In genomic region chr8:71406099-71407015, GRCm38 (mm10) we compare ENCODE assay signal across 8 mouse cellular contexts. TPM values are rescaled to one million over a fixed set of nuclear protein-coding genes. Genes with fewer than 3 reads are reported as not detected.
DNase-seq lines count a peak whose midpoint lies in the region; ATAC-seq lines count a peak whose summit lies in the region.

No protein-coding gene starts in this region.

- peaks cover 26% of the 10 kb centered on the region for H3K36me3 ChIP-seq in lung, embryonic 15.5 days
- no peaks in the 10 kb centered on the region for H3K36me3 ChIP-seq in neural tube, embryonic 14.5 days (ENCODE audit: control insufficient read depth, insufficient read depth, low read length)

- H3K9me3 ChIP-seq in lung, embryonic 15.5 days, result no peaks in the 10 kb centered on the region
- no peaks in the 10 kb centered on the region for H3K9me3 ChIP-seq in neural tube, embryonic 14.5 days (ENCODE audit: control insufficient read depth, low read length)

- WGBS in lung, embryonic 15.5 days, result under 1% methylated on average over 55 of the region's 55 CpGs
- under 1% methylated on average over 55 of the region's 55 CpGs for WGBS in neural tube, embryonic 14.5 days

- H3K4me2 ChIP-seq in lung, embryonic 15.5 days, result peak overlapping the region; percentile 97
- H3K4me2 ChIP-seq in neural tube, embryonic 14.5 days (ENCODE audit: low read depth, low read length), result peak overlapping the region; percentile 79

- H3K27ac ChIP-seq in lung, embryonic 15.5 days, result peak overlapping the region; percentile 76
- H3K27ac ChIP-seq in neural tube, embryonic 14.5 days (ENCODE audit: low read depth, low read length), result no peak overlapping the region

- H3K9ac ChIP-seq in lung, embryonic 15.5 days, result peak overlapping the region; percentile 80
- H3K9ac ChIP-seq in neural tube, embryonic 14.5 days (replicated peaks; ENCODE audit: low read depth, low read length), result no peak overlapping the region

- peak; percentile 79 for ATAC-seq in granulocyte monocyte progenitor cell, adult 5-6 weeks (replicated peaks; ENCODE audit: poor library complexity, severe bottlenecking)
- peak; percentile 87 for ATAC-seq in lung, embryonic 15.5 days (ENCODE audit: borderline replicate concordance, extremely low read depth, low FRiP score, low TSS enrichment)
- ATAC-seq in neural tube, embryonic 14.5 days (ENCODE audit: low read depth), result peak; percentile 72

- H3K4me3 ChIP-seq in lung, embryonic 15.5 days, result peak overlapping the region; percentile 88
- H3K4me3 ChIP-seq in neural tube, embryonic 14.5 days (ENCODE audit: low read depth, low read length), result peak overlapping the region; percentile 36

- H3K4me1 ChIP-seq in lung, embryonic 15.5 days, result peaks cover 28% of the 10 kb centered on the region
- no peaks in the 10 kb centered on the region for H3K4me1 ChIP-seq in neural tube, embryonic 14.5 days (ENCODE audit: control insufficient read depth, insufficient read depth, low read length)

- no peaks in the 10 kb centered on the region for H3K27me3 ChIP-seq in lung, embryonic 15.5 days
- H3K27me3 ChIP-seq in neural tube, embryonic 14.5 days (ENCODE audit: control insufficient read depth, insufficient read depth, low read length), result no peaks in the 10 kb centered on the region

- DNase-seq in urinary bladder, postnatal 14 days (ENCODE audit: low spot score), result peak; percentile 72
- DNase-seq in urinary bladder, postnatal 10 days (ENCODE audit: low spot score), result no peak
- peak; percentile 33 to 54 for DNase-seq in cerebellum, postnatal 36 days
- peak; percentile 78 for DNase-seq in kidney, adult 18-20 months
- no peak for DNase-seq in T-cell, adult 2 months (ENCODE audit: low spot score)

RNA-seq across cellular contexts. Expression of gene Ankle1, which starts 0.5 kb away (rescaled TPM):
- 11.1 and 11.7 TPM in 2 replicates for total RNA-seq in granulocyte monocyte progenitor cell, adult 5-6 weeks (2014; fragmentation: Nextera tagmentation)
- 11.3 and 12.4 TPM in 2 replicates for total RNA-seq in granulocyte monocyte progenitor cell, adult 5-6 weeks (2017)
- polyA plus RNA-seq in lung, embryonic 15.5 days (2015; fragmentation: Nextera tagmentation; extraction: Ambion mirVana), result 42.6 and 46.7 TPM in 2 replicates
- polyA plus RNA-seq in neural tube, embryonic 14.5 days (2014; fragmentation: Nextera tagmentation; extraction: Ambion mirVana), result 1.9 and 2.7 TPM in 2 replicates

RNA-seq across cellular contexts. Expression of gene Babam1, which starts 9.7 kb away (rescaled TPM):
- total RNA-seq in granulocyte monocyte progenitor cell, adult 5-6 weeks (2014; fragmentation: Nextera tagmentation), result 70.0 and 84.9 TPM in 2 replicates
- 98.5 and 101 TPM in 2 replicates for total RNA-seq in granulocyte monocyte progenitor cell, adult 5-6 weeks (2017)
- 109 and 112 TPM in 2 replicates for polyA plus RNA-seq in lung, embryonic 15.5 days (2015; fragmentation: Nextera tagmentation; extraction: Ambion mirVana)
- 90.9 and 96.5 TPM in 2 replicates for polyA plus RNA-seq in neural tube, embryonic 14.5 days (2014; fragmentation: Nextera tagmentation; extraction: Ambion mirVana)

RNA-seq across cellular contexts. Expression of gene Ushbp1, which starts 10.8 kb away (rescaled TPM):
- total RNA-seq in granulocyte monocyte progenitor cell, adult 5-6 weeks (2014; fragmentation: Nextera tagmentation), result not detected in 2 replicates
- total RNA-seq in granulocyte monocyte progenitor cell, adult 5-6 weeks (2017), result not detected in 2 replicates
- polyA plus RNA-seq in lung, embryonic 15.5 days (2015; fragmentation: Nextera tagmentation; extraction: Ambion mirVana), result 28.2 and 30.7 TPM in 2 replicates
- 3.2 and 5.0 TPM in 2 replicates for polyA plus RNA-seq in neural tube, embryonic 14.5 days (2014; fragmentation: Nextera tagmentation; extraction: Ambion mirVana)

RNA-seq across cellular contexts. Expression of gene Nr2f6, which starts 24.6 kb away (rescaled TPM):
- total RNA-seq in granulocyte monocyte progenitor cell, adult 5-6 weeks (2014; fragmentation: Nextera tagmentation), result 1.3 and 7.5 TPM in 2 replicates
- total RNA-seq in granulocyte monocyte progenitor cell, adult 5-6 weeks (2017), result 3.3 and 4.1 TPM in 2 replicates
- 76.6 and 80.4 TPM in 2 replicates for polyA plus RNA-seq in lung, embryonic 15.5 days (2015; fragmentation: Nextera tagmentation; extraction: Ambion mirVana)
- 22.3 and 32.8 TPM in 2 replicates for polyA plus RNA-seq in neural tube, embryonic 14.5 days (2014; fragmentation: Nextera tagmentation; extraction: Ambion mirVana)

RNA-seq across cellular contexts. Expression of gene Ocel1, which starts 35.3 kb away (rescaled TPM):
- 8.8 and 12.4 TPM in 2 replicates for total RNA-seq in granulocyte monocyte progenitor cell, adult 5-6 weeks (2014; fragmentation: Nextera tagmentation)
- total RNA-seq in granulocyte monocyte progenitor cell, adult 5-6 weeks (2017), result 8.9 TPM in 2 replicates
- polyA plus RNA-seq in lung, embryonic 15.5 days (2015; fragmentation: Nextera tagmentation; extraction: Ambion mirVana), result 7.0 and 7.2 TPM in 2 replicates
- 4.8 and 4.9 TPM in 2 replicates for polyA plus RNA-seq in neural tube, embryonic 14.5 days (2014; fragmentation: Nextera tagmentation; extraction: Ambion mirVana)

Comparison
In these comparisons a context has a peak if more than half of its experiments do, and no peak if none do; other contexts are left out.
1. DNase-seq: peak in urinary bladder, postnatal 14 days (single experiment), cerebellum, postnatal 36 days (2 of 2) and kidney, adult 18-20 months (single experiment); none in urinary bladder, postnatal 10 days (single experiment) and T-cell, adult 2 months (single experiment).
2. RNA of gene Ankle1, which starts 0.5 kb away (polyA plus RNA-seq): 42.6 to 46.7 TPM in lung, embryonic 15.5 days; 1.9 to 2.7 TPM in neural tube, embryonic 14.5 days; every median in the first group is over 10 times any median in the second.
3. Peak in every context shown above with its lines, with median percentiles within 50 percentile points of each other: ATAC-seq.